Mouse (Mus musculus) midbrain, embryonic 14.5 days (tissue): Measurements from ENCODE around the gene Bpifa5. TPM values are rescaled to one million over a fixed set of nuclear protein-coding genes. Genes with fewer than 3 reads are reported as not detected.

ENCODE experiments used
- ATAC-seq: fragments of 200-750 bp; cut with Nextera tagmentation; 2 replicates; pipeline ENCODE4 v1.8.0; 2017; ENCODE audit warnings: moderate number of reproducible peaks, moderate library complexity; ENCODE audit not compliant: low FRiP score, low TSS enrichment
- DNase-seq: peaks from one replicate; pipeline ENCODE4 v3.0.0-alpha.2; 2015
- H3K27ac ChIP-seq: fragments of 300-500 bp; sonication (generic); replicated peaks from 2 replicates; pipeline ENCODE4 v1.5.1; 2014; ENCODE audit warnings: mild to moderate bottlenecking, low read depth, low read length, moderate library complexity
- H3K27me3 ChIP-seq: fragments of 300-500 bp; sonication (generic); 2 replicates; pipeline ENCODE4 v1.6.1; 2014; ENCODE audit warnings: low read length, control low read depth, mixed read lengths; ENCODE audit not compliant: control insufficient read depth, insufficient read depth
- H3K36me3 ChIP-seq: fragments of 300-500 bp; sonication (generic); 2 replicates; pipeline ENCODE4 v1.6.1; 2014; ENCODE audit warnings: low read length, control low read depth; ENCODE audit not compliant: control insufficient read depth, insufficient read depth
- H3K4me1 ChIP-seq: fragments of 300-500 bp; sonication (generic); 2 replicates; pipeline ENCODE4 v1.6.1; 2014; ENCODE audit warnings: mild to moderate bottlenecking, antibody characterized with exemption, low read length, control low read depth; ENCODE audit not compliant: control insufficient read depth, insufficient read depth
- H3K4me2 ChIP-seq: fragments of 300-500 bp; sonication (generic); 2 replicates; pipeline ENCODE4 v1.6.1; 2014; ENCODE audit warnings: mild to moderate bottlenecking, low read length, moderate library complexity
- H3K4me3 ChIP-seq: fragments of 300-500 bp; sonication (generic); replicated peaks from 2 replicates; pipeline ENCODE4 v1.5.1; 2014; ENCODE audit warnings: low read depth, low read length
- H3K9ac ChIP-seq: fragments of 300-500 bp; sonication (generic); replicated peaks from 2 replicates; pipeline ENCODE4 v1.6.1; 2014; ENCODE audit warnings: mild to moderate bottlenecking, low read length, moderate library complexity
- H3K9me3 ChIP-seq: fragments of 300-500 bp; sonication (generic); 2 replicates; pipeline ENCODE4 v1.6.1; 2016; ENCODE audit warnings: low read length, control low read depth, mixed read lengths; ENCODE audit not compliant: control insufficient read depth
- WGBS: fragments of 180-500 bp; shearing (Covaris S2); extraction: QIAGEN DNeasy Blood & Tissue Kit; methylation state at CpG from one replicate; pipeline ENCODE4 v1.1.7; 2014; 5-methylcytosine and 5-hydroxymethylcytosine counted together
- polyA plus RNA-seq: library from polyadenylated mRNA; unstranded; fragments of >200 nt; fragmentation: Nextera tagmentation; extraction: Ambion mirVana; gene quantifications from 2 replicates; pipeline ENCODE4 v1.2.1, GENCODE M21; 2014

Bpifa5 gene
- polyA plus RNA-seq, 1 experiment from 2014 or later, result not detected

DNA sequence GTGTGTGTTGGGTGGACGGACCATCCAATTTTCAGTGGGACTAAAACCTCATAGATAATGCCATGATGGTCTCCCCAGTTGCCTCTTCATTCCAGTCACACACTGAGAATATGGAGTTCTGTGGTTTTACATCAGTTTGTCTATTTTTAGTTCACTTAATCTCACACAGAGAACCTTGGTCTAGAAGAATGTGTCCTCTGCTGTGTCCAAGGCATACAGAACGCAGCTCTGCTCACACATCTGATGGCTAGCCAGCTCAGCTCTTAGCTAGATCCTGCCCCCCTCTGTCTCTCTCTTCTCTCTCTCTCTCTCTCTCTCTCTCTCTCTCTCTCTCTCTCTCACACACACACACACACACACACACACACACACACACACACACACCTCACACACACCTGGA is 29.7 kb downstream of the Bpifa5 start:
- WGBS, result 83% methylated on average over 2 of the region's 2 CpGs
- DNase-seq (no peak), ATAC-seq (no peak)
- no peaks in the 10 kb centered on the region for H3K9me3 ChIP-seq
- no peaks in the 10 kb centered on the region for H3K4me1 ChIP-seq
- H3K4me3 ChIP-seq, result no peak overlapping the region
- no peaks in the 10 kb centered on the region for H3K36me3 ChIP-seq
- H3K27me3 ChIP-seq, result no peaks in the 10 kb centered on the region
- H3K9ac ChIP-seq, result no peak overlapping the region
- no peak overlapping the region for H3K4me2 ChIP-seq
- H3K27ac ChIP-seq, result no peak overlapping the region

DNA sequence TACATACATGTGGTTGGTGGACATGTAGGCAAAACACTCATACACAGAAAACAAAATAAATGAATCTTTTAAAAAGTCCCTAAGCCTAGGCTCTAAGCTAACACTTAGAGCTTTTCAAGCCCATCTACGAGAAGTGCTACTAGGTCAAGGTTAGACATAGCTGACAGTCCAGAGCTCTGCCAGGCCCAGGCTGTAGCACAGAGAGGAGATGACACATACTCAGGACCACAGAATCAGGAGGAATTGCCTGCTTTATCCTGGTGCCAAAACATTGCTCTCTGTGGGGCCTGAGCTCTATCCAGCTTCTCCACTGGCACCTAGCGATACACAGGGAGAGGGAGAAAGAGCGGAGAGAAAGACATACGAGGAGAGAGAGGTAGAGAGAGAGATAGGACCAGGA is 30.7 kb downstream of the Bpifa5 start:
- DNase-seq (no peak), ATAC-seq (no peak)
- Histone ChIP-seq H3K4me1 (no peaks in the 10 kb centered on the region), H3K27me3 (no peaks in the 10 kb centered on the region), H3K9ac (no peak overlapping the region), H3K9me3 (no peaks in the 10 kb centered on the region), H3K4me2 (no peak overlapping the region), H3K36me3 (no peaks in the 10 kb centered on the region), H3K27ac (no peak overlapping the region), H3K4me3 (no peak overlapping the region)
- 83% methylated on average over 4 of the region's 4 CpGs for WGBS

DNA sequence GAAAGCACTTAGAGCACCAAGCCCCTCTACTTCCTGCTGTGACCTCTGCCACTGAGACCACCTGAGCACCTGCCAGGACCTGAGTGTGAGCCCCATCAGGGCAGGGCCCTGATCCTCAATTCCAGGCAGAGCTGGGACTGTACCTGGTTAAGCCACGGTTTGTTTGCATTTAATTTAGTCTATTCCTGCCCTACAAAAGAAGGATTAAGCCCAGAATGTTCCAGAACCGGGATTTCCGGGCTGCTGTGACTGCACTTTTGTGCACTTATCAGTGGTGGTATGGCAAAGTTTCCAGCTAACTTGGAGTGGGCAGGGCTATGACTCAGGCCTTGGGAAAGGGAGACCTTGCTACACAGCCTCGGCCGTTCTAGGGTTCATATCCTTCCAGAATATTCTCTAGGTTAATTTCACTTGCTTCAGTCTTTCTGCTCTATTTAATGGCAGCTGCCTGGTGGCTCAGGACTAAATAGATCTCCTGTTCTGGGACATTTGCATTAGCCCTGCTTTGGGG is 31.6 kb downstream of the Bpifa5 start:
- H3K36me3 ChIP-seq, result no peaks in the 10 kb centered on the region
- H3K9ac ChIP-seq, result no peak overlapping the region
- no peaks in the 10 kb centered on the region for H3K9me3 ChIP-seq
- H3K27ac ChIP-seq, result no peak overlapping the region
- no peak overlapping the region for H3K4me3 ChIP-seq
- H3K27me3 ChIP-seq, result no peaks in the 10 kb centered on the region
- no peak for DNase-seq
- no peaks in the 10 kb centered on the region for H3K4me1 ChIP-seq
- ATAC-seq, result no peak
- WGBS, result 62% methylated on average over 5 of the region's 5 CpGs
- H3K4me2 ChIP-seq, result no peak overlapping the region

DNA sequence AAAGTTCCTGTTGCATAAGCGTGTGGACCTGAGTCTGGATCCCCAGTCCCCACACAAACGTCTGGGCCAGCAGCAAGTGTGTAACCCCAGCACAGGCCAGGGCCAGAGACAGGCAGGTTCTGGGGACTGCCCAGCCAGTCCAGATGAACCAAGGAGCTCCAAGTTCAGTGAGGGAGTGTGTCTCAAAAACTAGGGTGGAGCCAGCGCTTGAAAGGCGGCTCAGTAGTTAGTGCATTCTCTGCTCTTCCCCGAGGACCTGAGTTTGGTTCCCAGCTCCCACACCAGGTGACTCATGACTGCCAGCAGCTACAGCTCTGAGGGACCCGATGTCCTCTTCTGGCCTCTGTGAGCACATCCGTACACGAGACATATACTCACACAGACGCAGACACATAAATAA is 34.6 kb downstream of the Bpifa5 start:
- no peaks in the 10 kb centered on the region for H3K36me3 ChIP-seq
- H3K27me3 ChIP-seq, result no peaks in the 10 kb centered on the region
- no peak for DNase-seq
- H3K9ac ChIP-seq, result no peak overlapping the region
- no peak overlapping the region for H3K27ac ChIP-seq
- no peak for ATAC-seq
- no peak overlapping the region for H3K4me3 ChIP-seq
- no peaks in the 10 kb centered on the region for H3K4me1 ChIP-seq
- WGBS, result 92% methylated on average over 9 of the region's 9 CpGs
- H3K4me2 ChIP-seq, result no peak overlapping the region
- H3K9me3 ChIP-seq, result no peaks in the 10 kb centered on the region

DNA sequence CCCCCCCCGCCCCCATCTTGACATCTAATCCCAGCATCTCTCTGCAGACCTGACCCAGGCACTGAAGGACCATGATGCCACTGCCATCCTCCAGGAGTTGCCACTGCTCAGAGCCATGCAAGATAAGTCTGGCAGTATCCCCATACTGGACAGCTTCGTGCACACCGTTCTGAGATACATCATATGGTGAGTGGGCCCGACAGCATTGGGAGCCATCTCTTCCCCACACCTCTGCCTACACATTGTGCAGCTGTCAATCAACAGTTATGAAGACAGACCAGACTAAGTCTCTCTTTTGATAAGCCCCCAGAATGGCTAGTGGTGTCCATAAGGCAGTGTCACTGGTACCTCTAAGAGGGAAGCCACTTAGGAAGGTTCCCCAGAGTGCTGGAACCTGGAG is 42.2 kb downstream of the Bpifa5 start:
- H3K4me3 ChIP-seq, result no peak overlapping the region
- no peak overlapping the region for H3K27ac ChIP-seq
- ATAC-seq (no peak), DNase-seq (no peak)
- H3K27me3 ChIP-seq, result no peaks in the 10 kb centered on the region
- no peaks in the 10 kb centered on the region for H3K4me1 ChIP-seq
- H3K9me3 ChIP-seq, result no peaks in the 10 kb centered on the region
- 91% methylated on average over 4 of the region's 4 CpGs for WGBS
- no peak overlapping the region for H3K9ac ChIP-seq
- H3K4me2 ChIP-seq, result no peak overlapping the region
- no peaks in the 10 kb centered on the region for H3K36me3 ChIP-seq

GRCm38 (mm10) chr2:154206908-154207307 is 44.5 kb downstream of the Bpifa5 start:
- Histone ChIP-seq H3K4me2 (no peak overlapping the region), H3K27me3 (no peaks in the 10 kb centered on the region), H3K4me3 (no peak overlapping the region), H3K9me3 (no peaks in the 10 kb centered on the region), H3K36me3 (no peaks in the 10 kb centered on the region), H3K4me1 (no peaks in the 10 kb centered on the region), H3K27ac (no peak overlapping the region), H3K9ac (no peak overlapping the region)
- 66% methylated on average over 7 of the region's 7 CpGs for WGBS
- ATAC-seq, result no peak
- DNase-seq, result no peak

GRCm38 (mm10) chr2:154209112-154209511 is 46.7 kb downstream of the Bpifa5 start:
- Histone ChIP-seq H3K4me2 (no peak overlapping the region), H3K4me1 (no peaks in the 10 kb centered on the region), H3K9me3 (no peaks in the 10 kb centered on the region), H3K36me3 (no peaks in the 10 kb centered on the region), H3K9ac (no peak overlapping the region), H3K4me3 (no peak overlapping the region), H3K27ac (no peak overlapping the region), H3K27me3 (no peaks in the 10 kb centered on the region)
- WGBS, result 12% methylated on average over 3 of the region's 3 CpGs
- DNase-seq, result peak; percentile 81
- ATAC-seq, result no peak

DNA sequence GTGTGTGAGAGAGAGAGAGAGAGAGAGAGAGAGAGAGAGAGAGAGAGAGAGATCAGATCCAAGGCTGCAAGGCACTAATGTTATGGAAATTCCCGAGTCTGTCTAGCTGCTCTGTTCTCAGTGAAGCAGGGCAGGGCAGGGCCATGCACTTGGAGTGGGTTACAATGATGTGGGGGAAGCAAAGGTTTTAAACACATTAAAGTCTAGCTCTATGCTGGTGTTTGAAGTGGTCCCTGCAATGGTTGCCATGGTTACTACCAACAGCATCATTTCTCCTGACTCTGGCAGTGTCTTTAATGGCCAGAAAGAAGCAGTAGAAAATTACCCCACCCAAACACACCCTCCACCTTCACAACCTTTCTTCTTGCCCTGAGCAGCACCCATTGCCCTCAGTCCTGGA is 48.7 kb downstream of the Bpifa5 start:
- Histone ChIP-seq H3K36me3 (no peaks in the 10 kb centered on the region), H3K4me3 (no peak overlapping the region), H3K9ac (no peak overlapping the region), H3K4me1 (no peaks in the 10 kb centered on the region), H3K27ac (no peak overlapping the region), H3K27me3 (no peaks in the 10 kb centered on the region), H3K9me3 (no peaks in the 10 kb centered on the region), H3K4me2 (no peak overlapping the region)
- DNase-seq (peak; percentile 58), ATAC-seq (no peak)
- WGBS, result 31% methylated on average over 1 of the region's 1 CpGs

GRCm38 (mm10) chr2:154211881-154212280 is 49.5 kb downstream of the Bpifa5 start:
- WGBS, result 86% methylated on average over 4 of the region's 4 CpGs
- DNase-seq (no peak), ATAC-seq (no peak)
- no peak overlapping the region for H3K9ac ChIP-seq
- H3K4me1 ChIP-seq, result no peaks in the 10 kb centered on the region
- no peak overlapping the region for H3K4me3 ChIP-seq
- H3K4me2 ChIP-seq, result no peak overlapping the region
- H3K9me3 ChIP-seq, result no peaks in the 10 kb centered on the region
- no peak overlapping the region for H3K27ac ChIP-seq
- no peaks in the 10 kb centered on the region for H3K36me3 ChIP-seq
- no peaks in the 10 kb centered on the region for H3K27me3 ChIP-seq
